Mouse (Mus musculus) embryonic facial prominence, embryonic 11.5 days (tissue): Measurements from ENCODE around the gene Pdk4. TPM values are rescaled to one million over a fixed set of nuclear protein-coding genes. Genes with fewer than 3 reads are reported as not detected.
A peak's percentile ranks its signal among the peaks of the same experiment; 100 is the strongest.

Experiments
- ATAC-seq: fragments of 200-750 bp; cut with Nextera tagmentation; replicated peaks from 2 replicates; pipeline ENCODE4 v1.8.0; 2017; ENCODE audit warnings: low read depth; ENCODE audit not compliant: insufficient number of reproducible peaks, low FRiP score, low TSS enrichment
- DNase-seq: peaks from one replicate; pipeline ENCODE4 v3.0.0-alpha.2; 2015; ENCODE audit warnings: low spot score
- H3K27ac ChIP-seq: fragments of 300-500 bp; sonication (generic); replicated peaks from 2 replicates; pipeline ENCODE4 v1.5.1; 2014; ENCODE audit warnings: mild to moderate bottlenecking, low read depth, low read length, control low read depth
- H3K27me3 ChIP-seq: fragments of 300-500 bp; sonication (generic); 2 replicates; pipeline ENCODE4 v1.6.1; 2014; ENCODE audit warnings: mild to moderate bottlenecking, low read length, moderate library complexity, mixed read lengths; ENCODE audit not compliant: control insufficient read depth, insufficient read depth
- H3K36me3 ChIP-seq: fragments of 300-500 bp; sonication (generic); replicated peaks from 2 replicates; pipeline ENCODE4 v1.6.1; 2014; ENCODE audit warnings: low read depth, mild to moderate bottlenecking, low read length, moderate library complexity, mixed read lengths; ENCODE audit not compliant: control insufficient read depth, insufficient read depth
- H3K4me1 ChIP-seq: fragments of 300-500 bp; sonication (generic); 2 replicates; pipeline ENCODE4 v1.6.1; 2014; ENCODE audit warnings: low read length, mixed read lengths; ENCODE audit not compliant: control insufficient read depth, insufficient read depth
- H3K4me2 ChIP-seq: fragments of 300-500 bp; sonication (generic); 2 replicates; pipeline ENCODE4 v1.6.1; 2014; ENCODE audit warnings: low read depth, mild to moderate bottlenecking, control low read depth, low read length, moderate library complexity
- H3K4me3 ChIP-seq: fragments of 300-500 bp; sonication (generic); 2 replicates; pipeline ENCODE4 v1.5.1; 2014; ENCODE audit warnings: low read depth, low read length, control low read depth
- H3K9ac ChIP-seq: fragments of 300-500 bp; sonication (generic); replicated peaks from 2 replicates; pipeline ENCODE4 v1.6.1; 2014; ENCODE audit warnings: mild to moderate bottlenecking, control low read depth, low read length
- H3K9me3 ChIP-seq: fragments of 300-500 bp; sonication (generic); replicated peaks from 2 replicates; pipeline ENCODE4 v1.6.1; 2016; ENCODE audit warnings: mild to moderate bottlenecking, low read length, inconsistent platforms, mixed read lengths; ENCODE audit not compliant: control insufficient read depth
- WGBS: fragments of 180-500 bp; shearing (Covaris S2); extraction: QIAGEN DNeasy Blood & Tissue Kit; methylation state at CpG from one replicate; pipeline ENCODE4 v1.1.7; 2014; 5-methylcytosine and 5-hydroxymethylcytosine counted together
- polyA plus RNA-seq: library from polyadenylated mRNA; unstranded; fragments of >200 nt; fragmentation: Nextera tagmentation; extraction: Ambion mirVana; gene quantifications from 2 replicates; pipeline ENCODE4 v1.2.1, GENCODE M21; 2014

Gene Pdk4
- polyA plus RNA-seq, 1 experiment from 2014 or later = 1.00 TPM

- H3K36me3 ChIP-seq = no peaks in the 10 kb centered on the region
- no peaks in the 10 kb centered on the region for H3K27me3 ChIP-seq
- H3K9me3 ChIP-seq = no peaks in the 10 kb centered on the region
- DNase-seq (no peak), ATAC-seq (0 out of 2 replicates have a peak, but pooled peaks have one; percentile 44)
- WGBS = 32% methylated on average over 13 of the region's 13 CpGs
- no peak overlapping the region for H3K9ac ChIP-seq
- no peaks in the 10 kb centered on the region for H3K4me1 ChIP-seq
- no peak overlapping the region for H3K4me3 ChIP-seq
- H3K27ac ChIP-seq = no peak overlapping the region
- no peak overlapping the region for H3K4me2 ChIP-seq
These were observed 52.8 kb downstream of the Pdk4 start for GRCm38 (mm10) chr6:5443104-5443863.

GRCm38 (mm10) chr6:5442316-5443085 lies 53.6 kb downstream of the Pdk4 start:
- Histone ChIP-seq H3K27me3 (no peaks in the 10 kb centered on the region), H3K27ac (no peak overlapping the region), H3K4me2 (0 out of 2 replicates have a peak overlapping the region, but pooled peaks have one; percentile 0), H3K4me1 (no peaks in the 10 kb centered on the region), H3K4me3 (no peak overlapping the region), H3K9me3 (no peaks in the 10 kb centered on the region), H3K36me3 (no peaks in the 10 kb centered on the region), H3K9ac (no peak overlapping the region)
- ATAC-seq = no peak
- no peak for DNase-seq
- WGBS = 7% methylated on average over 14 of the region's 14 CpGs

GRCm38 (mm10) chr6:5441221-5441620 lies 54.9 kb downstream of the Pdk4 start:
- Histone ChIP-seq H3K9ac (no peak overlapping the region), H3K4me3 (no peak overlapping the region), H3K27me3 (no peaks in the 10 kb centered on the region), H3K4me2 (no peak overlapping the region), H3K4me1 (no peaks in the 10 kb centered on the region), H3K9me3 (no peaks in the 10 kb centered on the region), H3K36me3 (no peaks in the 10 kb centered on the region), H3K27ac (no peak overlapping the region)
- DNase-seq (no peak), ATAC-seq (no peak)
- WGBS = 86% methylated on average over 6 of the region's 6 CpGs

GRCm38 (mm10) chr6:5437757-5438156 lies 58.4 kb downstream of the Pdk4 start:
- Histone ChIP-seq H3K9me3 (no peaks in the 10 kb centered on the region), H3K27ac (no peak overlapping the region), H3K9ac (no peak overlapping the region), H3K4me1 (no peaks in the 10 kb centered on the region), H3K4me2 (no peak overlapping the region), H3K27me3 (no peaks in the 10 kb centered on the region), H3K4me3 (no peak overlapping the region), H3K36me3 (no peaks in the 10 kb centered on the region)
- WGBS = 38% methylated on average over 4 of the region's 4 CpGs
- peak; percentile 53 for DNase-seq
- ATAC-seq = no peak

- no peak overlapping the region for H3K27ac ChIP-seq
- H3K9me3 ChIP-seq = no peaks in the 10 kb centered on the region
- no peaks in the 10 kb centered on the region for H3K36me3 ChIP-seq
- WGBS = 85% methylated on average over 2 of the region's 2 CpGs
- no peak overlapping the region for H3K9ac ChIP-seq
- no peaks in the 10 kb centered on the region for H3K4me1 ChIP-seq
- no peak overlapping the region for H3K4me3 ChIP-seq
- DNase-seq (no peak), ATAC-seq (no peak)
- H3K27me3 ChIP-seq = no peaks in the 10 kb centered on the region
- H3K4me2 ChIP-seq = no peak overlapping the region
These were observed 62.2 kb downstream of the Pdk4 start for GRCm38 (mm10) chr6:5433887-5434286.

Other genes with a start within 250 kb of the Pdk4 start
- 4.2 and 6.6 TPM in 2 replicates for gene Pon3, start 240.0 kb downstream of the Pdk4 start, polyA plus RNA-seq
- 19.5 and 19.9 TPM in 2 replicates for gene Pon2, start 197.9 kb downstream of the Pdk4 start, polyA plus RNA-seq
- gene Asb4, start 112.9 kb downstream of the Pdk4 start, polyA plus RNA-seq = 90.5 and 98.5 TPM in 2 replicates
- 4.5 and 4.8 TPM in 2 replicates for gene Dync1i1, start 229.3 kb upstream of the Pdk4 start, polyA plus RNA-seq